Mouse (Mus musculus) lung, adult 18-20 months (tissue): ENCODE data around the gene Ston1.

Experiments used
- DNase-seq, 2 experiments: peaks; one replicate each; pipeline ENCODE4 v3.0.0; 2022; ENCODE audit warnings: mixed read lengths in 2 of 2

Gene Ston1

DNA sequence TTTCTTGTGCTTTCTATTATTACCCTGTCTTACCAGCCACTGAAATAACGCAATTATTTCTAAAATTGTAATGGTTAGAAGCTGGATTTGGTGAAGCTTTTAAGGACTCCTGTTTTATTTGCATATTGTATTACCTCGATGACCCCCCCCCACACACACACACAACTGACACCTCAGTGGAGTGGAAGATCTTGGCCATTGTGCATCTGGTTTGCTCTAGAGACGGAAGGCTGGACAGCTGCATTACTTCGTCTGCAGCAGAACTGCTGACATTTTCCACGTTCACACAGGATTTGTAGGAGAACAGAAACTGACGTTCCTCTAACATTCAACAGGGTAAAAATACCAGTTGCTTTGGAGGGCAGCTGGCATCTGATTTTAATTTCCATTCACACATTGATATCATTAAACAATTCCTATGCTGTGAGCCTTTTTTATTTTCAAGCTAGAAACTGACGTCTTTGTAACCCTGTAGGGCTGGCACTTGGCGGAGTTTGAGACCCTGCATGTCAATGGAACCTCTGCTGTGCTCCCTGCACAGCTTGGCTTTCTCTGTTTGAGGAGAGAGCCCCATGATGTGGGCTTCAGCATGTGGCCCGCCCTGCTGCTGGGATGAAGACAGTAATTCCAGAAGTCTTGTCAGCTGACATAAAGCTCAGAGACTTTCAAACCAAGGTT, 99.3 kb downstream of the Ston1 start:
- no peak for DNase-seq

GRCm38 (mm10) chr17:88700901-88701300, 103.4 kb downstream of the Ston1 start:
- DNase-seq = no peak

- no peak for DNase-seq
Observed at GRCm38 (mm10) chr17:88702345-88702744, 104.9 kb downstream of the Ston1 start.

DNA sequence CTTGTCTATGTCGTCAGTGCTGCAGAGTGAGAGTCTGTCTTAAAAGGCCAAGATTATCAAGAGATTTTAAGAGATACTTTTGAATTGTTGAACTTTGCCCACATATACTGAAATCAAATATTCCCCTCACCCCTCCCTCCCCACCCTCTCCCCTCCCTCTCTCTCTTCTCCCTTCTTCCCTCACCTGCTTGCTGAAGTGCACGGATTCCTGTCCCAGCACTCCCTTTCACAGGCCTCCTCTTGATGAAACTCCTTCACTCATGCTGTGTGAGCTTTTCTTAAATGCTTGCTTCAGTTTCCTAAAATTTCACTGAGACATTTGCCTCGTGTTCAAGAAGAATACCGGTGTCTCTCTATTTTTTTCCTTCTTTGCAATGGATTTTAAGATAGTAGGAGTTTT, 105.6 kb downstream of the Ston1 start:
- DNase-seq = no peak

- peak in 1 of 2 experiments; percentile 3 for DNase-seq
Observed at GRCm38 (mm10) chr17:88706231-88706649, 108.8 kb downstream of the Ston1 start.
